Mouse (Mus musculus): ENCODE results near the gene Agrp. TPM values are rescaled to one million over a fixed set of nuclear protein-coding genes. Genes with fewer than 3 reads are reported as not detected.
"Not testable (repeated sequence)": the region's sequence is repeated elsewhere in the genome, so short reads cannot be mapped to it uniquely, and the experiment has no call there.

Gene Agrp
- polyA plus RNA-seq, 1 experiment from 2014 or later = 0.81 TPM

DNA sequence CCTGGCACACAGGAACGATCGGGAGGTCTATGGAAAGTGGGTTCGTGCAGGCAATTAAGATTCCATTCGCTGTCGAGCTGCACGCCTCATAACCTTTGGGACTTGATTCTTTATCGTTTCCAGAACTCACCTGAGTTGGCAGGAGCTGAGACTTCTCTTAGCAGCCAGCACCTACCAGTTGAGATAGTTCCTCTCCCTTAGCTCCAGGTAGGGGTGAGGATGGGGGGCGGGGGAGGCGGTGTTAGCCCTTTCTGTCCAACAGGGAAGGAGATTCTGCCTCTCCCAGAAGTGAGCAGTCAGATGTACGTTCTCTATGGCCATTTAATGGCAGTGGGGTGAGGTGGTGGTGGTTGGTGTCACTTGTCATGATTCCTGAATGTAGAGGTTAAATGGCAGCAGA is 30.1 kb downstream of the Agrp start:
- Histone ChIP-seq H3K9ac (ENCODE audit: low read length) (peak overlapping the region; percentile 88; the same call in 1 of the 2 replicates), H3K4me2 (ENCODE audit: low read depth, low read length) (peak overlapping the region; percentile 91), H3K27ac (ENCODE audit: low read length) (peak overlapping the region; percentile 89), H3K9me3 (replicated peaks; ENCODE audit: control insufficient read depth, low read length) (no peaks in the 10 kb centered on the region), H3K36me3 (ENCODE audit: control insufficient read depth, insufficient read depth, low read length) (no peaks in the 10 kb centered on the region), H3K27me3 (ENCODE audit: control insufficient read depth, insufficient read depth, low read length) (peaks cover 3% of the 10 kb centered on the region; the same call in 1 of the 2 replicates), H3K4me1 (ENCODE audit: control insufficient read depth, insufficient read depth, low read length) (peaks cover 19% of the 10 kb centered on the region), H3K4me3 (replicated peaks; ENCODE audit: low read length) (peak overlapping the region; percentile 81)
- ATAC-seq (ENCODE audit: insufficient read depth, low FRiP score) = no peak
- 8% methylated on average over 10 of the region's 10 CpGs for WGBS

DNA sequence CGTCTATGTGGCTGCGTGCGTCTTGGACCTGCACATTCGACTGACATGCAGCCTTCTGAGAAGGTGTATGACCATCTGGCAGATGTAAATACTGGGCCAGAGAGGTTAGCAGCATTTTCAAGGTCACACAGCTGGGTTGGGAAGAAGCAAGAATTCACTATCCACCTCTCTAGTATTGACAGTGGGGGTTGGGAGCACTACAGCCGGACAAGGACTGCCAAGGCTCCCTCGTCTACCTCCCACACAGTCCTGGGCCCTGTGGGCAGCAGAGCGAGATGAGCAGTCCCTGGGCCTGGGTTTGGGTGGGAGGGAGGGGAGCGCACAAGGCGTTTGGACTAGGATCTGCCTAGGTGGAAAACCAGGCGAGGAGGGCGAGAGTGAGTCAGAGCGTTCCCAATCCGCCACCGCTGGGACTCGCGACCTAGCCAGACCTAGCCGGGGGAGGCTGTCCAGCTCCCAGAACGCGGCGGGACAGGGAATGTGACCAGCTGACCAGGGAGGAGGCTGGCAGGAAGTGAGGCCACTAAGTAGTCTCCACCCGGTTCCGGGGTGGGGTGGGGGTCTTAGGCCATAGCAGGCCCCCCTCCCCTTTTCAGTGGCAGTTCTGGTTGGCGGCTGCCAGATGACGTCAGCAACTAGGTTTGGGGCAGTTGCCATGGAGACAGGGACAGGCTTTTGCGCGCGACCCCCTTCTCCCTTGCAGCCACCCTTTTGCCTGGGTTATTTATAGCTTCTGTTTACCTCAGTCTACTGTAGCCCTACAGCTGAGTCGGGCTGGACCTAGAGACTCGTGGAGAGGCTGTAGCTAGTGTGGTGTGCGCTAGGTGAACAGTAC is 30.8 kb downstream of the Agrp start:
- peak overlapping the region; percentile 91 for H3K4me2 ChIP-seq (ENCODE audit: low read depth, low read length)
- peak overlapping the region; percentile 88 for H3K9ac ChIP-seq (ENCODE audit: low read length)
- H3K27me3 ChIP-seq (ENCODE audit: control insufficient read depth, insufficient read depth, low read length) = no peaks in the 10 kb centered on the region
- ATAC-seq (ENCODE audit: insufficient read depth, low FRiP score) = peak; percentile 69
- peak overlapping the region; percentile 89 for H3K27ac ChIP-seq (ENCODE audit: low read length)
- H3K36me3 ChIP-seq (ENCODE audit: control insufficient read depth, insufficient read depth, low read length) = no peaks in the 10 kb centered on the region
- peak overlapping the region; percentile 81 for H3K4me3 ChIP-seq (replicated peaks; ENCODE audit: low read length)
- no peaks in the 10 kb centered on the region for H3K9me3 ChIP-seq (replicated peaks; ENCODE audit: control insufficient read depth, low read length)
- 1% methylated on average over 30 of the region's 30 CpGs for WGBS
- H3K4me1 ChIP-seq (ENCODE audit: control insufficient read depth, insufficient read depth, low read length) = peaks cover 19% of the 10 kb centered on the region

DNA sequence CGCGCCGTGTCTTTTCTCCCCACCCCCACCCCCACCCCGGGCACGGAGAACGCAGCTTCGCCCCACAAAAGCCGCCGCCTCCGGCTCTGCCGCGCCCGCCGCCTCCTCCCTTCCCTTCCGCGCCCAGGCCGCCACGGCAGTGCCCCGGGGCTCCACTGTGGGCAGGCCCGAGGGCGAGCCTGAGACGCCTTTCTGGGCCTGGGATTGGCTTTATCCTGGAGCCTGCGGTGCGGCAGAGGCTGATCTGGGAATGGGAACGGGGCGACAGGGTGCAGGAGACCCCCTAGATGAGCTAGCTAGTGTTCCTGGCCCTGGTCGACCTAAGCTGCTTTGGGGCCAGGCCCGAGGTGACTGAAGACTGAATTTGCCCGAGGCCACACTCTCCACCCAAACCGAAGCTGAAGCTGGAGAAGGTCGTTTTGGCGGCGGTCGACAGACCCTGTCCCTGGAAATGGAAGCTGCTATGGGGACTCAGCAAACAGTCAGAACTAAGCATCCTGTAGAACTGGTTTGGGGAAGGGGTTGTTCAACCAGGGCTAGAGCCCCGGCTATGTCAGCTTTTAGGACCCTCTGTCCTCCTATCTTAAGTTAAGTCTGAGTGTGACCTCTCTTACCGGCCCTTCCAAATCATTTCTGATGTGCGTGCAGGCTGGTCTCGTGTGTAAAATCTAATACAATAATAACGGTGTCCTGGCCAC is 31.6 kb downstream of the Agrp start:
- peak overlapping the region; percentile 81 for H3K4me3 ChIP-seq (replicated peaks; ENCODE audit: low read length)
- peak overlapping the region; percentile 88 for H3K9ac ChIP-seq (ENCODE audit: low read length)
- no peaks in the 10 kb centered on the region for H3K9me3 ChIP-seq (replicated peaks; ENCODE audit: control insufficient read depth, low read length)
- no peaks in the 10 kb centered on the region for H3K27me3 ChIP-seq (ENCODE audit: control insufficient read depth, insufficient read depth, low read length)
- H3K27ac ChIP-seq (ENCODE audit: low read length) = peak overlapping the region; percentile 89
- whole genome bisulfite sequencing = under 1% methylated on average over 38 of the region's 39 CpGs
- H3K4me2 ChIP-seq (ENCODE audit: low read depth, low read length) = peak overlapping the region; percentile 91
- no peaks in the 10 kb centered on the region for H3K36me3 ChIP-seq (ENCODE audit: control insufficient read depth, insufficient read depth, low read length)
- H3K4me1 ChIP-seq (ENCODE audit: control insufficient read depth, insufficient read depth, low read length) = peaks cover 19% of the 10 kb centered on the region
- ATAC-seq (ENCODE audit: insufficient read depth, low FRiP score) = peak; percentile 12; the same call in 1 of the 2 replicates

DNA sequence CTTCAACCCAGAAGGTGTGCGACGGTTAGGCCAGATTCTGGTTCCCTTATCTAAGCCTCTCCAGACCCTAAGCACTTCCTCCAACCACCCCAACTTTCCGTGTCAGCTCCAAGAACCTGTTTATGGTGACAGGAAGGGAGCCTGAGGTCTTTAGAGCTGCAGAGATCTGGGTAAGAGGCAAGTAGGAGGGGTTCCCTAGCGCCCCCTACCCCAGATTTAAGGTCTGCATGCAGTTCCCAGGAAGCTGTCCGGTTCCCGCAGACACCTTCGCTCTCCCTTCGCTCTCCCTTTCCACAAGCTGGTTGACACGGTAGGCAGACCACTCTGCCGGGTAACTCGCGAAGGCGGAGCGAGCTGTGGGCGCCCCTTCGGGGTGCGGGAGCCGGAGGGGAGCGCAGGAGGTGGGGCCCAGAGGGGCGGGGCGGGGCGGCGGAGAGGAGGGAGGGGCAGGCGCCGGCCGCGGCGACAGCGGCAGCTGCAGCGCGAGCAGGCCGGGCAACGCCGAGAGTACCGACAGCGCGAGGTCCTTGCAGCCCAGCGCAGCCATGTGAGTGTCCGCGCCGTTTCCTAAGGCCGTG is 32.3 kb downstream of the Agrp start, which contains the start of gene Ripor1:
Ripor1 (plus strand) TSS at position 452 of the 578 bp plus-strand sequence.
- peak; percentile 88 for ATAC-seq (ENCODE audit: insufficient read depth, low FRiP score)
- Histone ChIP-seq H3K4me1 (ENCODE audit: control insufficient read depth, insufficient read depth, low read length) (peaks cover 19% of the 10 kb centered on the region), H3K9me3 (replicated peaks; ENCODE audit: control insufficient read depth, low read length) (no peaks in the 10 kb centered on the region), H3K4me2 (ENCODE audit: low read depth, low read length) (peak within 1 kb of the TSS; percentile 91), H3K4me3 (replicated peaks; ENCODE audit: low read length) (peak within 1 kb of the TSS; percentile 81), H3K27ac (ENCODE audit: low read length) (peak within 1 kb of the TSS; percentile 89), H3K36me3 (ENCODE audit: control insufficient read depth, insufficient read depth, low read length) (no peaks in the 10 kb centered on the region), H3K27me3 (ENCODE audit: control insufficient read depth, insufficient read depth, low read length) (no peaks in the 10 kb centered on the region), H3K9ac (ENCODE audit: low read length) (peak within 1 kb of the TSS; percentile 88)
- 0% methylated on average over 39 of the region's 42 CpGs for WGBS

DNA sequence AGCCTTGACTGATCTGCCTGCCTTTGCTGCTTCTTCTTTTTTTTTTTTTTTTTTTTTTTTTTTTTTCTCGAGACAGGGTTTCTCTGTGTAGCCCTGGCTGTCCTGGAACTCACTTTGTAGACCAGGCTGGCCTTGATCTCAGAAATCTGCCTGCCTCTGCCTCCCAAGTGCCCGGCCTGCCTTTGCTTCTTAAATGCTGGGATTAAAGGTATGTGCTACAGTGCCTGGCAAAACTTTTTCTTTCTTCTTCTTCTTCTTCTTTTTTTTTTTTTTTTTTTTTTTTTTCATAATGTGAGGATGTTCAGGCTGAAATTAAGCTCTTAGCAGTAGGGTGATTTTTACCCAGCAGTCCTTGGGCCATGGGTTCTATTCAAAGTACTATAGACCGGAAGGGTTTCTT is 34.7 kb downstream of the Agrp start:
- not testable (repeated sequence) for H3K9me3 ChIP-seq (replicated peaks; ENCODE audit: control insufficient read depth, low read length); H3K9ac ChIP-seq (ENCODE audit: low read length); H3K27me3 ChIP-seq (ENCODE audit: control insufficient read depth, insufficient read depth, low read length); H3K27ac ChIP-seq (ENCODE audit: low read length); ATAC-seq (ENCODE audit: insufficient read depth, low FRiP score); H3K4me3 ChIP-seq (replicated peaks; ENCODE audit: low read length); H3K4me2 ChIP-seq (ENCODE audit: low read depth, low read length); H3K36me3 ChIP-seq (ENCODE audit: control insufficient read depth, insufficient read depth, low read length)
- WGBS = 84% methylated on average over 3 of the region's 3 CpGs
- H3K4me1 ChIP-seq (ENCODE audit: control insufficient read depth, insufficient read depth, low read length) = peaks cover 19% of the 10 kb centered on the region

DNA sequence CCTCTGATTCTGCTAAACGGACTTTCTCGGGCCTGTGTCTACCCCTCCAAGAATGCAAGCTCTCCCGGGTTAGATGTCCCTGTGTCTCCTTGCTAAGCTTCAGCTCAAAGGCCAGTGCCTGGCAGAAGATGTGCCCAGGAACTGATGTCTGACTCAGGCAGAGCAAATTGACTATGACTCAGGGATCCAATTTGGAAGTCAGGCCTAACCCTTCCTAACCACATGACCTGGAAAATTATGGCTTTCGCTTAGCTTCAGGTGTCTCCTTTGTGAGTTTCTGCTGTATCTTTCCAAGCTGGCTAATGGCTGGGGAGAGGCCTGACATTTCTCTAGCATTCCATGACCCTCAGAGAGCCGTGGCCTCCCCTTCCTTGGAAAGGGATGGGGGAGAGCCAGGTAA is 35.9 kb downstream of the Agrp start:
- H3K9ac ChIP-seq (ENCODE audit: low read length) = no peak overlapping the region
- no peaks in the 10 kb centered on the region for H3K9me3 ChIP-seq (replicated peaks; ENCODE audit: control insufficient read depth, low read length)
- no peak overlapping the region for H3K4me3 ChIP-seq (replicated peaks; ENCODE audit: low read length)
- no peaks in the 10 kb centered on the region for H3K27me3 ChIP-seq (ENCODE audit: control insufficient read depth, insufficient read depth, low read length)
- H3K27ac ChIP-seq (ENCODE audit: low read length) = no peak overlapping the region
- ATAC-seq (ENCODE audit: insufficient read depth, low FRiP score) = no peak
- no peaks in the 10 kb centered on the region for H3K36me3 ChIP-seq (ENCODE audit: control insufficient read depth, insufficient read depth, low read length)
- WGBS = 77% methylated on average over 5 of the region's 5 CpGs
- H3K4me1 ChIP-seq (ENCODE audit: control insufficient read depth, insufficient read depth, low read length) = peaks cover 15% of the 10 kb centered on the region
- H3K4me2 ChIP-seq (ENCODE audit: low read depth, low read length) = no peak overlapping the region

DNA sequence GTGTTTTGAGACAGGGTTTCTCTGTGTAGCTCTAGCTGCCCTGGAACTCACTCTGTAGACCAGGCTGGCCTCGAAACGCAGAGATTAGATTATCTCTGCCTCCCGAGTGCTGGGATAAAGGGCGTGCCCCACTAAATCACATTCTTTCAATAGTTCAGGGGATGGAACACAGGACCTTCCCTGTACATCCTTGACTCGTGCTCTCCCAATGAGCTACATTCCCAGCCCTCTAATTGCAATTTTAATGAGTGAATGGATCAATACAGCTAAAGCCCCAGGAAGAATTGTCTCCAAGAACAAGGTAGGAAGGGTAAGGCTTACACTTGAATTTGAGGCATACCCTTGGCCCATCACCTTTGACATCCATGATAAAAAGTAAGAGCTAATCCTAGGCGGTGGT is 38.4 kb downstream of the Agrp start:
- ATAC-seq (ENCODE audit: insufficient read depth, low FRiP score) = no peak

DNA sequence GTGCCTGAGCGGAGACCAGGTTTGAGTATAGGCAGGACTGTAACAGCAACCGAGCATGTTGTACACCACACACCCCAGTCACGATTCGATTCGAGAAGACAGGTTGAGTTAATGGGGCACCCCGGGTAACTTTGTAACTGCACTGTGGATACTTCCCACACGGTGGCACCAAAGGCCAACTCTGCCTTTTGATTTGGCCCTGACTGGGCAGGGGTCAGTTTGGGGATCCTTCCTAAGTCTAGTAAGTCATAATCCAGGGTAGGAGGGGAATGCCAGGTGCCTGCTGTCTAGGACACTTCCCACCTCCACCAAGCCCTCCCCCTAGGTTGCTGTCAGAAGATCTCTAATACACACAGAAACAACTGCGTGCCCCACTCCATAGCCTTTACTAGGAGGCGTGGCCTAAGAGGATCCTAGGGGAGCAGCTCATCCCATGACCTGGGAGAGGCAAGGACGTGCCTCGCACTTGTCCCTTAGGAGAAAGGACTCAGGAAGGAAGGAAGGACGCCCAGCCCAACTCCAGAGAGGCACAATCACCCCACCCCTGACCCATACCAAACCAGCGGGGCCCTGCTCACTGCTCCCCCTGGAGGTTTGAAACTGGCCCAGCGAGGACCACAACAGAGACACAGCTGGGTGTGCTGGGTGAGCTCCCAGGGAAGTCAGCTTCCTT is 40.7 kb downstream of the Agrp start:
- H3K4me1 ChIP-seq (ENCODE audit: control insufficient read depth, insufficient read depth, low read length) = peaks cover 21% of the 10 kb centered on the region
- no peaks in the 10 kb centered on the region for H3K27me3 ChIP-seq (ENCODE audit: control insufficient read depth, insufficient read depth, low read length)
- peak overlapping the region; percentile 19; the same call in 1 of the 2 replicates for H3K9ac ChIP-seq (ENCODE audit: low read length)
- ATAC-seq (ENCODE audit: insufficient read depth, low FRiP score) = peak; percentile 66
- peak overlapping the region; percentile 47 for H3K4me2 ChIP-seq (ENCODE audit: low read depth, low read length)
- WGBS = 8% methylated on average over 14 of the region's 14 CpGs
- no peaks in the 10 kb centered on the region for H3K36me3 ChIP-seq (ENCODE audit: control insufficient read depth, insufficient read depth, low read length)
- H3K9me3 ChIP-seq (replicated peaks; ENCODE audit: control insufficient read depth, low read length) = no peaks in the 10 kb centered on the region
- H3K27ac ChIP-seq (ENCODE audit: low read length) = no peak overlapping the region
- peak overlapping the region; percentile 16 for H3K4me3 ChIP-seq (replicated peaks; ENCODE audit: low read length)

More for the DNA sequence above, 38.4 kb downstream of the Agrp start:
- WGBS = 68% methylated on average over 6 of the region's 6 CpGs
- Histone ChIP-seq H3K4me3 (replicated peaks; ENCODE audit: low read length) (no peak overlapping the region), H3K36me3 (ENCODE audit: control insufficient read depth, insufficient read depth, low read length) (no peaks in the 10 kb centered on the region), H3K27ac (ENCODE audit: low read length) (no peak overlapping the region), H3K9ac (ENCODE audit: low read length) (no peak overlapping the region), H3K4me2 (ENCODE audit: low read depth, low read length) (no peak overlapping the region), H3K27me3 (ENCODE audit: control insufficient read depth, insufficient read depth, low read length) (no peaks in the 10 kb centered on the region), H3K9me3 (replicated peaks; ENCODE audit: control insufficient read depth, low read length) (no peaks in the 10 kb centered on the region), H3K4me1 (ENCODE audit: control insufficient read depth, insufficient read depth, low read length) (peaks cover 21% of the 10 kb centered on the region)

All from stomach, embryonic 16.5 days (tissue).